ENCODE assay signal across 15 mouse cellular contexts in the genomic region with DNA sequence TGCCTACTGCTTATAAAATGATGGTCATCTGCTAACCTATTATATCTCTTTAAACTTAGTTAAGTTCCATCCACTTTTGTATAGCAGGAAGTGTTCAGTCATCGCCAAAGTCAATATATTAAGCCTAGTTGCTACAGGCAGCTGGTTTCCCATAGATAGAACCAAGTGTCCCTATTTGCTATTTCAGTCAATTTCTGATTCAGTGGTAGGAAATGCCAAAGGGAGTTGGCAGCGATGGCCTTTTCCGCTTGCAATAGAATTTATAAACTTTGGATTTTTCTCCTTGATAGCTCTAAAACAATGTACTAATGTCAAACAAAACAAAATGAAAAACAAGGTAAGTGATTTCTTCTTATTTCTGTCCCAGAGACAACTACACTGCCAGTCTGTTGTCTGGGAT.
"Had no signal": no experiment of that assay in that cellular context is flagged by ENCODE, and none has a peak within 500 bp of the region (broad histone marks: within the 10 kb centered on the region; RNA-seq: fewer than 3 reads in every experiment).

No protein-coding gene starts in this region.

- H3K4me2 ChIP-seq: limb, embryonic 13.5 days; lung, embryonic 14.5 days; midbrain, embryonic 12.5 days; neural tube, embryonic 13.5 days had no signal

- H3K36me3 ChIP-seq: limb, embryonic 13.5 days; midbrain, embryonic 12.5 days; neural tube, embryonic 13.5 days had no signal

- H3K9ac ChIP-seq: limb, embryonic 13.5 days; liver, embryonic 14.5 days; lung, embryonic 14.5 days; midbrain, embryonic 12.5 days; neural tube, embryonic 13.5 days had no signal

- H3K9me3 ChIP-seq: limb, embryonic 13.5 days; midbrain, embryonic 12.5 days; neural tube, embryonic 13.5 days had no signal

- H3K4me3 ChIP-seq: limb, embryonic 13.5 days; midbrain, embryonic 12.5 days; neural tube, embryonic 13.5 days had no signal

- H3K27me3 ChIP-seq: limb, embryonic 13.5 days; midbrain, embryonic 12.5 days; neural tube, embryonic 13.5 days had no signal

- ATAC-seq: intestine, embryonic 16.5 days; midbrain, embryonic 16.5 days had no signal

- H3K4me1 ChIP-seq: midbrain, embryonic 12.5 days had no signal

- DNase-seq: kidney, adult 9 months; layer of hippocampus, adult 9-11 months; layer of hippocampus, postnatal 36 days; left cerebral cortex, postnatal 4 days; lung, embryonic 14.5 days; retina, postnatal 1 day; right cerebral cortex, postnatal 14 days; thymus, postnatal 36 days had no signal

- H3K27ac ChIP-seq: kidney, postnatal 0 days; limb, embryonic 13.5 days; liver, embryonic 14.5 days; midbrain, embryonic 12.5 days; neural tube, embryonic 13.5 days had no signal
